Mouse (Mus musculus) cerebellum, adult (tissue): ENCODE data around the gene Polr2e.

ENCODE experiments used
- ATAC-seq: cut with Nextera tagmentation; 2 replicates; pipeline ENCODE4 v1.9.2; 2017; ENCODE audit warnings: mild to moderate bottlenecking, moderate library complexity, mixed read lengths; ENCODE audit not compliant: insufficient number of reproducible peaks, low FRiP score, low TSS enrichment

The Polr2e gene

DNA sequence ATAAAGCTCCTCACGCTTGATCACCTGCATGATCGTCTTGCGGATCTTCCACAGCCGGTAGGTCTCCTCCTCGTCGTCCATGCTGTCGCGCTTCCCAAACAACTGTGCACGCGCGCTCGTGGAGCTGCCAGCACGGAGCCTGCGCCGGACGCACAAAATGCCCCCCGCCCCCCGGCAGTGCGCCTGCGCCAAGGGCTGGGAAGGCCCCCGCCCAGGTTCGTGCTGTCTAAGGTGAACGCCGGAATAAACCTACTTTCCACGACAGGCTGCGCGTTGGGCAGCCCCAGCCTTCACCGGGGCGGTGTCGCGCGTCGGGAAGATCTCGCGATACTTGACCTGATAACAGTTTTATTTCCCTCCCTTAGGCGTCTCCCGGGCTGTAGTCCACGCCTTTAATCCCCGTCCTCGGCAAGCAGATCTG is at the start of gene Polr2e:
Gene Polr2e, minus strand, starts transcription at position 237 of the 421 bp plus-strand sequence.
- peak; percentile 88 for ATAC-seq

DNA sequence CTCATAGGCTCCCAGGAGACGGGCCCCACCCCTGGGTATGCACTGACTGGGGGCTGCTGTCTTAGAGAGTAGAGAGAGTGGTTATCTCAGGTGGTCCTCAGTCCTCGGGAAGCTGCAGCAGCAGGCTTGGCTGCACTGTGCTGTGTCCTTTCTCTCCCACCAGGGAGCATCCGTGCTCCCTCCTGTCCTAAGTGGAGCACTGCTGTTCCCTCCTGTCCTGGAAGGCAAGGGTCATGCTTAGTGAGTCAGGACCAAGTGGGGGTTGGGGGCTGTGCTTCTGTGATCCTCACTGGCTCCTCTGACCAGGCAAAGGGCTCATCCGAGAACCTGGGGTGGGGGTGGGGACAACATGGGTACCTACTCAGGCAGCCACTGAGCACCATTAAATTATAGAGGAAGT is 49.6 kb upstream of the Polr2e start:
- no peak for ATAC-seq

DNA sequence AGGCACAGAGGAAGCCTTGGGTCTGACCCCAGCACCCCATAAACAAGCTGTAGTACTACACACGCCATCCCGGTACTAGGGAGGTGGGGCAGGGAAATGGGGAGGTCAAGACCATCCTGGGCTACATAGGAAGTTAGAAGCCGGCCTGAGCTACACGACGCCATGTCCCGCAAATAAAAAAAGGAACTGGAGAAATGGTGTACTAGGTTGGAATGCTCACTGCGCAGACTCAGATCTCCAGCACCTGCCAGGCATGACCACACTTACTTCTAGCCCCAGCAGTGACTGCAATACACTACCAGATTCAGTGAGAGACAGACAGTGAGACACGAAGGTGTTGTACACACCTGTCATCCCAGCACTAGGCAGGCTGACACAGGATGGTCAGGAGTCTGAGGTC is 47.9 kb upstream of the Polr2e start:
- ATAC-seq, result no peak

DNA sequence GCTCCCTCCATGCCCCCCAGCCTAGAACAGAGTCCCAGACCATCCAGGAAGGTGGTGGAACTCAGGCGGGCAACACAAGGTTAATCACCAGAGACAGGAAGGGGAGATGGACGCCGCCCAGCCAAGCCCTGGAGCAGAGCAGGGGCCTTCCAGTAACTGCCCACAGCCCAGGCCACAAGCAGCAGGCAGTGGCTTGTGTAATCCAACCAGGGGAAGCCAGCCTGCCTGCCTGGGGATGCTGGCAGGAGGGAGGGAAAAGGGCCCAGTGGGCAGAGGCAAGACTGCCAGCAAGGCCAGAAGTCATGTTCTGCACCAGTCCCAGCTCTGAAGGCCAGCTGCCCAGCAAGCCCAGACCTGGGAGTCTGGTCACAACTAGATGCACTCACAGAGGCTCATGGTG is 47.3 kb upstream of the Polr2e start:
- ATAC-seq, result 0 out of 2 replicates have a peak, but pooled peaks have one; percentile 45

DNA sequence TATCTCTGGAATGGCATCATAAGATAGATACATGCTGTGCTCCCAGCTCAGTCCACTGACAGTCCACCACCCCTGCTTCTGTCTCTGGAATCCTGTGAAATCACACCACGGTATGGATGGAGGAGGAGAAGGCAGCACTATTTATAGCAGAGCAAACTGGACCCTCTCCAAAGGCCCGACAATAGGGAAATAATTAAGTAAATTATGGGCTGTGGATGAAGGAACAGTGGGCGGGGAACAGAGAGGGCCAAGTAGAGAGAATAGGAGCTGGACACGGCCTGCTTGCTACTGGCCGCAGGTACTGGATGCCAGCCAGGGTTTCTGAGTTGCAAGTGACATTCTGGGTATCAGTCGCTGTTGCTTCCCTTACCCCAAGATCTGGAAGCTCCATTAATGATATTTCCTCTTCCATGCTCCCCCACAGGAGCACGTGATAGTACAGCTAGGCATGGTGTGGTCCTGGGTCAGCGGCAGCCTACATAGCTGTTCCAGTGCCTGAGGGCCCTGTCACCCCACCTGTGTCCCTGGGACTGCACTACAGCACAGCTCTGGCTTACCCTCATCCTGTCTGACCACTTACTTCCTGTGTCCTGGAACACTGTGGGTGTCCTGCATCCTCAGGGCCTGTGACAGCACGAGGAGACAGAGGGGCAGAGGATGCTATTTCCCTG is 45.4 kb upstream of the Polr2e start:
- no peak; the same call in 1 of the 2 replicates for ATAC-seq

DNA sequence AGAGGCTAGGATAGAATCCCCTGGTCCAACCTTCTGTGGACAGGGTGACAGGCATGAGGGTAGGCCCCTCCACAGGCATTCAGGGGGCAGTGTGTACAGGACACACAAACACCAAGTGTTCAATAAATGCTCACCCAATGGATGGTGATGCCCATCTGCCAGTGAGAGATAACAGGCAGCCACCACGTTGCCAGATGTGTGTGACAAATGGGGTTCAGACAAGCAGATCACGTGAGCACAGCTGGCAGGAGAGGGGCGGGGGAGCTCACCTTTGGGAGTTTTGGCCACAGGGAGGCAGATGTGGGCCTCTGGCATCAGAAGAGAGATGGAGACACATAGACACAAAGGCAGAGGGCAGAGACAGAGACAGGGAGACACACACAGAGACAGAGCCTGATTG is 41.5 kb upstream of the Polr2e start:
- no peak for ATAC-seq

DNA sequence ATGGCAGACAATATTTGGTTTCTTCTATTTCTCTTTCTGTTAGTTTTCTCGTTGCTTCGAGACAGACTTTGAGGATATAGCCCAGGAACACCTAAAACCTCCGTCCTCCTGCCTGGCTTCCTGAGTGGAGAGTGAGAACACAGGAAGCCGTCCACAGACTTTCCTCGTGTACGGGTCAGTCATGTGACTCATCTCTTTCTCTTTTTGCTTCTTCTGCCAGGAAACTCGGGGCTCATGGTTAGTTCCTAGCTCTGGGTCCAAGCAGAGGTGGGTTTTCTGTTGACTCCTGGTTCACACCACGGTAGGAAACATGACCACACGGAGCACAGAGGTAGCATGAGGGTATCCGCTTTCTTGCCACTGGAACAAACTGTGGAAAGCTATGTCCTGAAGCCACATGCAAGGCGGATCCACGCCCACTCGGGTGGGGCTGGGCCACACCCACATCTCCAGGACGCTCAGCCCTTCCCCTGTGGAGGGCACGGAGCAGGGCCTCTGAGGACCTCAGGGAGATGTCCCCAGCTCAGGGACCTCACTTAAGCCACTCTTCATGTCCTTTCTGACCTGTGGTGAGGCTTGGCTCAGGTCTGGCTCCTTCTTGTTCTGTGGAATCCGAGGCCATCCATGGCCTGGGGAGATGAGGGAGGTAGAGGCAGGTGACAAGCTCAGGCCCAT is 40.9 kb upstream of the Polr2e start:
- ATAC-seq, result no peak

DNA sequence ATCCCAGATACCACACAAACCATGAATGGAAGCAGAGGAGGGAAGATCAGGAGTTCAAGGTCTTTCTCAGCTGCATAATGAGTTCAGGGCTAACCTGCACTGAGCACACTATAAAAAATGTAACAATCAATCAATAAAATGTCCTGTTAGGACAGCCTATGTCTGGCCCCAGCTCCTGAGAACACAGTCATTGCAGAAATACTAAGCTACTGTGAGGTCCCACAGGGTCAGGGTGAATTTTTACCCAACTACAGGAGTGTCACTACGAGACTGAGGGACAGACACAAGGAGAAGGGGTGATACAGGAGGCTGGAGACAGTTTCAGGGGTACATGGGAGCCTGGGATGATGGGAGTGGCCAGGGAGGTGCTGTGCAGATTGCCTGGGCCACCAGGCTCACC is 38.8 kb upstream of the Polr2e start:
- ATAC-seq, result no peak

DNA sequence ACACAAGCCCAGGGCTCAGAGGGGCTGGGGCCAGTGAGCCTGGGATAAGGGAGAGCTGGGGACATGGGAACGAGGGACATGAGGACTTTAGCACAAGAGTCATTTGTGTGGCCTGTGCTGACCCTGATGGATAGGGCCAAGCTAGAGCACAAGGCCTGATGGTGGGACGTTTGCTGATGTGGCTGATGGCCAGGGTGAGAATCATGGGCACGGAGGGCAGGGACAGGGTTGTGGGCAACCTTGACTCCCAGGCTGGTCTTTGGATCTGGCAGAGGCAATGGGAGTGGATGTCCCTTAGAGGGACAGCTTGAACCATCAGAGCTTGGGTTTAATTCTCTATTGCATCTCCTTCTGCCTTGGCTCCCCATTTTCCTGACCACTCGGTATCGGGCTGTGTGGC is 37.7 kb upstream of the Polr2e start:
- ATAC-seq, result no peak

DNA sequence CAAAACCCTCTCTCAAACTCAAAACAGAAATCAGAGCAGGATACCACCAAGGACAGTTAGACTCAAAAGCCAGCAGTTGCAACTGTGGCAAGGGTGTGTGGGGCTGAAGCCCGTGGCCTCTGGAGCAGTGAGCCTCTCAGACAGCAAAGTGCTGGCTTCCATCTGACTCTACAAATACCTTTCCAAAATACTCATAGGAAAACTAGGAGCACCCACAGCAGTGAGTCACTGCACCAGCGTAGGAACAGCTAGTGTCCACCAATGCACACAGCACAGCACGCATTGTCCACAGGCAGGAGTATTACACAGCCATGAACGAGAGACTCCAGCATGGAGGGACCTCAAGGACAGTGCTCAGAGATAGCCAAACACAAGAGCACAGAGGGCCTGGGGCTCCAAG is 36.8 kb upstream of the Polr2e start:
- no peak for ATAC-seq

DNA sequence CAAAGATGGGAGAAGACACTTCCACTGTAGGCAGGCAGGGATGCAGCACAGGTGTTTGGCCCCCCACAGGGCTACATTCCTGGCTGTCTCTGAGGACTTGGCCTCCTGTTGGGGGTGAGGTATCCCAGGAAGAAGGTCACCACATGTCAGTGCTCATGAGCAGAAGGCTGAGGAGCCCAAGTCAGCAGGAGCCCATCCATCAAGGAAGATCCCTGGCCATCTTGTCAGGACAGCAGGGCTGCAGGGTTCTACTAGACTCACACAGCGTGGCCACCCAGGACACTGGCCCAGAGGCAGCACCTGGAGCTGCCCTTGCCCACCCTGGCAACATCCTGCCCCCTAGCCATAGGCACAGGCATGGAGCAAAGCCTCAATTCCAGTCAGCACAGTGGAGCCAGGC is 36.3 kb upstream of the Polr2e start:
- no peak for ATAC-seq

DNA sequence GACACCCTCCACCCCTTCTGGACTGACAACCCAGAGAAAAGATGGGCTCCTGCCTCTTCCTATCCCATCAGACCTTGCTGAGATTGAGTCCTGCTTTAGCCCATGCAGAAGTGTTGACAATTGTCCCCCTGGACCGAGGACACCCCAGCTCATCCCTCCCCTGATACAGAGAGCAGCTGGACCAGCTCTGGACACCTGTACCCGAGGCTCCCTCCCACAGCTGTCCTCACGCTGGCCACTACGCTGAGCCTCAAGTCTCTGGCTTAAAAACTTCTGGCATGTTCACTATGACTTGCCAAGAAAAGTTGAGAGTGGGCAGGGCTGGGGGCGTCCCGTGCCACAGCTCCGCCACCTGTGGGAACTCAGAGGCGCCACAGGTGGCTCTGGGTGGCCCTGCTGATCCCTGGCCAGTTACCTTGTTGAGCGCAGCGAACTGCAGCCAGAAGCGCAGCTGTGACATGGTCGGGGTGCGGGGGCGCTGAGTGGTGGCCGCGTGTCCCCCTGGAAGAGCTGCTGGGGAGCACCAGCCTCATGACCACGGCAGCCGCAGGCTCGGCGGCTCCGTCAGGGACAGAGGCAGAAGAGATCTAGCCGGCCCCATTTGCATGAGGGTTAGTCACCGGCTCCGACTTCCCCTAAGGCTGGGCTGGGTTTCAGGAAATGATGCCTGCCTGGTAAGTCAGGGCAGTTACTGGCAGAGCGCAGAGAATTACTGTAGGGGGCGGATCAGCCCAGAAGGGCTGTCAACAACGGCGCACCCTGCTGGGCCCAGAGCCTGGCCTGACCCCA is 35.4 kb upstream of the Polr2e start:
- ATAC-seq, result no peak; the same call in 1 of the 2 replicates

DNA sequence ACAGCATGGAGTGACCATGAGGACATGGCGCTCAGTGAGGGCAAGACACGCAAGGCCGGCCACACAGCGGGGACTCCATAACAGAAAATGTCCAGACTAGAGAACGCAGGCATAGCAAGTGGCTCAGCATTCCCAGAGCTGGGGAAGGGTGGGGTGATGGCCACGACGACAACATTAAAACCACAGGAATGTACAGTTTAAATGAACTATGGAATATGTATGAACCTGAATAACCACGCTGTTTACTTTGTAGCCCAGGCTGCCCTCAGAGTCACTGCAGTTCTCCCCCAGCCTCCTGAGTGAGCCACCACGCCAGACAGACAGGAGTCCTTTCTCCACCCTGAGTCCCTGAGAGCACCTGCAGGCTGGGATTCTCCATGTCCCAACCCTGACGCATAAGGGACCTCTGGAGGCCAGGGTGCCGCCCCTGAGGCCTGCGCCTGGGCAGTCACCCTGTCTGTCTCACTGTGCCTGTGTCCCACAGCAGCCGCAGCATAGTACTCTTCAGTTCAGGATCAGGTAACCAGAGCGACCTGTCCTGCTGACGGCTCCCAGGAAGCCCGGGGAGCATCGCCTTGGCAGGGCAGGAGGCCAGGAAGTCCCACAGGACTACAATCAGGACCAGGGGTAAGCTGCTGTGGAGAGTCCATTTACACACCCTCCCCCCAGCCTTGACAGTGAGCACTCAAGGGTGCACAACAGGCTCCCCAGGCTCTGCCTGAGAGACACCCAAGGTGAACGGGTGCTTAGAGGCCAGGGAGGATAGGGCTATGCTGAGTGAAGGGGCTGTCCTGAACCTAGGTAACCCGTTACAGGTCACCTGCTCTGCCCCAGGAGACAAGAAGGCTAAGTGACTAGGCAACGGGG is 33.3 kb upstream of the Polr2e start:
- ATAC-seq, result no peak

DNA sequence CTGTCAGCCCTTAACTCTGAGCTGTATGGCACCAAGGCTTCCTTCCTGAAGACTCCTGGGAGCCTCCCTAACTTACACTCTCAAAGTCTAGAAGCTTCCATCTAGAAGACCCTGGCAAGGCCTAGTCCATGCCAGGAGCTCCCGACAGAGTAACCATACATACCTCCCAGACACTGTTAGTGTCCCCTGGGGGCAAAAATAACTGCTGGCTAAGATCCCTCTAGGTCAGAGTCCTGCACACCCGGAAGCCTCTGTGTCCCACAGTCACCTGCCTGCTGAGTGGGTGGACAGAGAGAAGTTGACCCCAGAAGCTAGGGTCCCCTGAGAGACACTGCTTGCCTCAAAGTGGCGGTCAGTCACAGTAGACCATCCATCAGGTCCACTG is 31.9 kb upstream of the Polr2e start:
- no peak for ATAC-seq

DNA sequence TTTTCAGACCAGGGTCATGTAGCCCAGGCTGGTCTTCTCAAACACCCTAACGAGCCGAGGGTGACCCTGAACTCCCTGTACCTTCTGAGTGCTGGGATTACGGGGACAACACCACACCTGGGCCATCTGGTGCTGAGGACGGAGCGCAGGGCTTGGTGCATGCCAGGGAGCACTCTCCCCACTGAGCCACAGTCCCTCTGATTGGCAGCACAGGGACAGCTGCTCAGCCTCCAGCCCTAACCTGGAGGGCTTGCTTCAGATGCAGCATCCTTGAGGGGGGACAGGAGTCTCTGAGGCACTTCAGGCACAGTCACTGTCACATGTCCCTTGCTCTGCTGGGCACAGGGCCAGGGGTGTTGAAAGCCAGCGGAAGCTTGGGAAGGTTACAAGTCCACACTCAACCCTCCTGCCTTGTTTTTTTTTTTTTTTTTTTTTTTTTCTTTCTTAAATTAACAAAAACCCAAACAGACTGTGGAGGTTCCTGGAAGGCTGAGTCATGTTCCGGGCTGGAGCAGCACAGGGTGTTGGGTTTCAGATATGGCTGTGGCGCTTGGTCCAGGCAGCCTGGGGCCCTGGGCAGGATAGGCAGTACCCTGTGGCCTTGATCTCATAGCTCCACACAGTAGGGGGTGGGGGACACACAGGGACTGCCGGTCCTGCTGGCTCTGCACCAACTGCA is 31.4 kb upstream of the Polr2e start:
- peak; percentile 65 for ATAC-seq

DNA sequence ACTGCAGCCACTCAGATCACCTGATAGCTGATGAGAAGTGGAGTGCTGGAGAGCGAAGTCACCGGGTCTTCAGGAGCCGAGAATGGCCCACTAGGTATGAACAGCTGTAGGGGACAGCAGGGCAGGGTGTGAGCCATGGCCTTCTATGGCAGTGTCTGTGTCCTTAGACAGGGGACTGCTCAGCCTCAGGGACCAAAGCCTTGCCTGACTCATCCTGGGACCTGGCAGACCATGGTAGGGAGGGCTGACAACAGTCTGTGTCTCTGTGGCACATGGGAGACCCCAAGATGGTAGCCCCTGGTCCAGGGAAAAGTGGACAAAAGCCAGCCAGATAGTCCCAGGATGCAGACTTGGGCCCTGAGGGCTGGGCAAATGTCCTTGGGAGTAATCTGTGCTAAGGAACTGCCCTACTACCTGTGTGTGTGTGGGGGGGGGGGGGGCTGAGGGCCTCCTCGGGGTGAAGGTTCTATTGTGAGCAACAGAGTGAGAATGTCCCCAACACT is 30.4 kb upstream of the Polr2e start:
- no peak for ATAC-seq

DNA sequence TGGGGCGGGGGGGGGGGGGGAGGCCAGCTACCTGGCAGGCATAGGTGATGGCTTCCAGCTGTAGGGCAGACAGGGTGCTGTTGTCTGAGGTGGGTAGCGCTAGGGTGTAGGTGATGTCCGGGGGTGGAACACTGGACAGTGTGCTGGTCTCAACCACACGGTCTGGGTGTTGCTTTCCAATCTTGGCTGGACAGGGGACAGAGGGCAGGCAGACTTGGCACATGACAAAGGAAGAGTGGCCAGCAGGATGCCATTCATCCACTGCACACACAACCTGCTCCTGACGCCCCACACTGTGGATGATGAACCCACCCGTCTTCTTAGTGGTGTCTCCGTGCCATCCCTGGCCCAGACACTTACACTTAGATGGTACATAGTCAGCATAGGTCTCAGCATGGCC is 29.7 kb upstream of the Polr2e start:
- ATAC-seq, result no peak

DNA sequence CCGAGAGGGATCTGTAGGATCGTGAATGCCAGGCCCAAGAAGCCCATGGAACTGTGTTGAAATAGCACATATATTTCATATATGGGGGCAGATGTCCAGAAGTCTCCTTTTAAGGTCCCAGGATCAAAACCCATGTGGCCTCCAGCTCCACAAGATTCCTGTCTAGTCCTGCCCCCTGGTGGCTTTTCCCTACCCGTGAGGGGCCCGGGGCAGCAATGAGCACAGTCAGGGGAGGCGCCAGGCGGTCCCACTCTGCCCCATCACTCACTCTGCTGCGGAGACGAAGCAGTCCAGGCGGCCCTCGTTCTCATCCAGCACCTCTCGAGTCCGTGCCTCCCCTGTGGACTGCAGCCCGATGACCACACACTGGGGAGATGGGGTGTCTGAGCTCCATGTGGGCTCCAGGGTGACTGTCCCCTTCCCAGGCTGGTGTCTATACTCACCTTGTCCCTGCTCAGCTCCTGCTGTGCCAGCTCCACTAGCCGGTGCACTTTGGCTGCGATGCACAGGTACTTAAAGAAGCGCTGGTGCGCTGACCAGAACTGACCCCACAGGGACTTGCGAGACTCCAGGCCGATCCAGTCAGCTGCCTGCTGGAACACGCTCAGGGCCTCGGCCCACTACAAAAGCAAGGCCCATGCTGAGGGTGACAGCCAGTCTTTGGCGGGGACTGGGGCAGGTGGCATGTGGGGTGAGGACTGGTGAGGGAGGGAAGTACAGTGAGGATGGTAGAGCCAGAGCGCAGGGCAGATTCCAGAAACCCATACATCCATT is 24.5 kb upstream of the Polr2e start:
- ATAC-seq, result no peak

DNA sequence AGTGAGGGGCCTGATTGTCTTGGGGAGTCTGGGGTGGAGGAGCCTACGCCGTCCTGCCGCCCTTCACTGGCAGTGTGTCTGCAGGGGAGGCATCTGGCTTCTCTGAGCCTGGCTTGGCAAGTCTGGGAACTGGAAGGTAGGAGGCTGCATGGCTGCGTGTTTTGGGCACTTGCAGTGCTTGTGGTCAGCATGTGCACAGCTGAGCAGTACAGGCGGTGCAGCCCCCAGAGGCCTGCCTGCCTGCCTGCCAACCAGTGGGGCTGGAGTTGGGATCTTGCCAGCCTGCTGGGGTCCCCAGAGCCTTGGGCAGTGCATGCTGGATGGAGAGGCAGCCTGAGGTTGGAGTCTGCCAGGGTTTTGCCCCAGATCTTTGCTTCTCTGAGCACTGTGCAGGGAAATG is 23.5 kb upstream of the Polr2e start:
- no peak for ATAC-seq
